Mouse (Mus musculus): Measurements from ENCODE around the gene Fut4. TPM values are rescaled to one million over a fixed set of nuclear protein-coding genes. Genes with fewer than 3 reads are reported as not detected.

The Fut4 gene
- polyA plus RNA-seq (2012; ENCODE audit: insufficient read depth, insufficient read length, missing spikeins) = 2.4 and 3.0 TPM in 2 replicates

DNA sequence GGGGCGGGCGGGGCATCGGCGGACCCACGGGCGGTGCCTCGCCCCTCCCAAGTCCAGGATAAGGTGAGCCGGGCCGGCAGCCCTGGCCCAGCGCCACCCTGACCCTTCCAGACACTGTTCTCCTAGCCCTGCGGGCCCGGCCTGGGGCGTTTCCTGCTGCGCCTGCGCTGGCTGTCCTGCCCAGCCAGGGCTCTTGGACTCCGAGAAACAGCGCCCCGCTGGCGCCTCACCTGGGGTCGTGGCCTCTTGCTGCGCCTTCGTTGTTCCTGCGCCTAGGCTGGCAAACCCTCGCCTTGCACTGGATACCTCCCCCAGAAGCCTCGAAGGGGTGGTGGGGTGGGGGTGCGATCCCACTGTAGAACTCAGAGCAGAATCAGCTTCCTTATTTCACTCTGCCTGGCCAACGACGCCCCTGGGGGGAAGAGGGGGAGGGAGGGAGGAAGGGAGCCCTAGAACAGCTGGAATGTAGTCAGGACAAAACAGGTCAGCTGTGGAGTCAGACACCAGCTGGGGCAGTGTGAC, at the start of gene Fut4:
Fut4 (minus strand) TSS at position 393 of the 522 bp plus-strand sequence.
- TF ChIP-seq POLR2A (IDR thresholded peaks at IDR 0.05; ENCODE audit: borderline replicate concordance, low read depth, low read length) = no peak
- TF ChIP-seq CTCF (IDR thresholded peaks at IDR 0.05; ENCODE audit: low read depth, low read length) = no peak
- Histone ChIP-seq H3K4me1 (ENCODE audit: control insufficient read depth, insufficient read depth, low read length) (peaks cover 3% of the 10 kb centered on the region), H3K4me3 (ENCODE audit: insufficient read depth, low read length) (peak within 1 kb of the TSS; percentile 67), H3K27ac (ENCODE audit: insufficient read depth, low read depth, low read length) (no peak within 1 kb of the TSS)

DNA sequence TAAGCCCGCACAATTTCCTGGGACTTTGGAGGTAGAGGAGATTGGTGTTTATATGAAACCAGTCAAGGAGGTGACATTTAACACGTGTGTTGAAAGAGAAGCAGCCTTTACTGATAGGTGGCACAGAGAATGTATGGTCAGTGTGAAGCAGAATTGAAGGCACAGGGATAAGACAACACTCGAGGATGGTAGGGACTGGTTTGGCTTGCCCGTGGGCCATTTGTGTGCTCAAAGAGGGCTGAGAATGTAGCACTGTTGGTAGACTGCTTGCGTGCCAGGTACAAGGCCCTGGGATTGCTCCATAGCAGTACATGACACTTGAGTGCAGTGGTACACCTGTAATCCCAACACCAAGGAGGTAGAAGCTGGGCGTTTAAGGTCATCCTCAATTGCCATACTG, 35.2 kb upstream of the Fut4 start:
- H3K4me3 ChIP-seq (ENCODE audit: insufficient read depth, low read length) = no peak overlapping the region
- H3K27ac ChIP-seq (ENCODE audit: insufficient read depth, low read depth, low read length) = no peak overlapping the region
- H3K4me1 ChIP-seq (ENCODE audit: control insufficient read depth, insufficient read depth, low read length) = peaks cover 4% of the 10 kb centered on the region
- no peak for TF ChIP-seq CTCF (IDR thresholded peaks at IDR 0.05; ENCODE audit: low read depth, low read length)
- no peak for TF ChIP-seq POLR2A (IDR thresholded peaks at IDR 0.05; ENCODE audit: borderline replicate concordance, low read depth, low read length)

DNA sequence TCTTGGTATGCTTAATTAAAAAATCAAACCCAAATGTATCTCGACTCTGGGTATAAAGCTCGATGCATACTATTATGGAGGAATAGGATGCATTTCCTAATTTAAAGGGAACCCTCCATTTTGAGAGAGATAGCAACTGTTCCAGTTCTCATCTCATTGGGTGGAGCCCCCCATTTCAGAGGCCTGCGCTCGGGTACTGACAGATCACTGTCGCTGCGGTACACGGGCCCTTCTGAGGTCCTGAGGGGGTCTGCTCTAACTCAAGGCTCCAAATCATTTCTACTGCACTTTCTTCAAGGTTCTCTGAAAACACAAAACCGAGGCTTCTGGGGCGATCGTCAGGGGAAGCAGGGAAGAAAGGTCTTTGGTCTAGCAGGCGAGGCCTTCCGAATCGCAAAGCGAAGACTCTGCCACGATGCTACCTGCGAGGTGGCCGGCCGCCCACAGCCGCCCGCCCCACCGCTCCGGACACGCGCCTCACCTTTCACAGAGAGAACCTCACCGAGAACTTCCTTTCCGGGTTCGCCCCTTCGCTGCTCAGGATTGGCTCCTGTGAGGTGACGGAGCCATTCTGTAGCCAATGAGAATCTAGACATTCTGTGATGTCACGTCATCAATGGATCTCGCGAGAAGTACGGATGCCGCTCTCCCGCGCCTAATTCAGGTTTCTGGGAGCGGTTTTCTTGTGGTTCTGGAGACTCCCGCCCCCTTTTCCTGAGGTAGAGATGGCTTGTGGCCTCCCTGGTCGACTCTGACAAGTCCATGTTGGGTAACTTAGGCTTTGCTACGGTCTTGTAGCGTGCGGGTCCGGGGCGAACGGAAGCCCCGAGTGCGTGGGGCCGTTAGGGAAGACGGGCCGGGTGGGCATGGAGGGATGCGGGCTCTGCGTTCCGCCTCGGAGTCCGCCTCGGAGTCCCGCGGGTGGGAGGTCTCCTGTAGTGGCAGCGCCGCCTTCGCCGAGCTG, 32.1 kb upstream of the Fut4 start, which contains the start of the genes Mre11a and Ankrd49:
Mre11a (plus strand) TSS at position 616 of the 964 bp plus-strand sequence.
Ankrd49 (minus strand) TSS at position 818 of the 964 bp plus-strand sequence.
- TF ChIP-seq CTCF (IDR thresholded peaks at IDR 0.05; ENCODE audit: low read depth, low read length) = no peak
- TF ChIP-seq POLR2A (IDR thresholded peaks at IDR 0.05; ENCODE audit: borderline replicate concordance, low read depth, low read length) = no peak
- H3K27ac ChIP-seq (ENCODE audit: insufficient read depth, low read depth, low read length) = peak within 1 kb of the TSS; percentile 91
- peaks cover 4% of the 10 kb centered on the region for H3K4me1 ChIP-seq (ENCODE audit: control insufficient read depth, insufficient read depth, low read length)
- H3K4me3 ChIP-seq (ENCODE audit: insufficient read depth, low read length) = peak within 1 kb of the TSS; percentile 100

DNA sequence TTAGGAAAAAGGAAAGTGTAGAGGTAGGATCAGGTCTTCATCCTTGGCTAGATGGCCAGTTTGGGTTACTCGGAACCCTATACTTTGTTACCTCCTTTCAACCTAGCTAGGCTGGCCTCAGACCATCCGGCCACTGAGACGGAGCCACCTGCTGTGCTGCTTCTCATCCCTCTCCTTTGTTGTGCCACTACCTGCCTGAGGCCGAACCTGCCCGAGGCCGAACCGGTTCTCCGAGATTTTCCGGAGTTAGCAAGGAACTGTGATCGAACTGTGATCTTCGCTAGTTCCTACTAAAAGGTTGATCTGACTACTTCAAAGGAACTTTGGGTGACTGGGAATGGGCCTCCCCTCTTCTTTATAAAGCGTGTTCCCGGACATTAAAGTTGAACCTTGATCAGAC, 26.1 kb upstream of the Fut4 start:
- Histone ChIP-seq H3K4me1 (ENCODE audit: control insufficient read depth, insufficient read depth, low read length) (no peaks in the 10 kb centered on the region), H3K27ac (ENCODE audit: insufficient read depth, low read depth, low read length) (no peak overlapping the region), H3K4me3 (ENCODE audit: insufficient read depth, low read length) (no peak overlapping the region)
- no peak for TF ChIP-seq POLR2A (IDR thresholded peaks at IDR 0.05; ENCODE audit: borderline replicate concordance, low read depth, low read length)
- no peak for TF ChIP-seq CTCF (IDR thresholded peaks at IDR 0.05; ENCODE audit: low read depth, low read length)

DNA sequence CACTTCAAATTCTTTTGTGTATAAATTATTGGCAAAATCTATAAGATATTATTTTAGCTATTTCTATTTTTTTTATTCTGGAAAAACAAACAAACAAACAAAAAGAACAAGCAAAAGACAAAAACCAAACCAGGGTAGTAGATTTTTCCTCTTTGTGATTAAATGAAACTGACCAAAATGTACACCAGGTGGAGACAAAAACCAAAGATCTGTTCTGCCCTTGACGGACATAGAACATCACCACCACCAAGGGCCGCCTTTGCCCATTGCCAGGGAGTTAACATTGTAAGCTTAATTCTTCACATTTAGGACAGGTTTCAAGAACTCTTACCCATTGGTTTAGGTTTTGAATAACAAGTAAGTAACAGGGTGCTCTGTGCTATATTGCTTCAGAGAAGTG, 21.6 kb upstream of the Fut4 start:
- Histone ChIP-seq H3K4me3 (ENCODE audit: insufficient read depth, low read length) (no peak overlapping the region), H3K27ac (ENCODE audit: insufficient read depth, low read depth, low read length) (no peak overlapping the region), H3K4me1 (ENCODE audit: control insufficient read depth, insufficient read depth, low read length) (peaks cover 5% of the 10 kb centered on the region)
- TF ChIP-seq CTCF (IDR thresholded peaks at IDR 0.05; ENCODE audit: low read depth, low read length) = no peak
- no peak for TF ChIP-seq POLR2A (IDR thresholded peaks at IDR 0.05; ENCODE audit: borderline replicate concordance, low read depth, low read length)

DNA sequence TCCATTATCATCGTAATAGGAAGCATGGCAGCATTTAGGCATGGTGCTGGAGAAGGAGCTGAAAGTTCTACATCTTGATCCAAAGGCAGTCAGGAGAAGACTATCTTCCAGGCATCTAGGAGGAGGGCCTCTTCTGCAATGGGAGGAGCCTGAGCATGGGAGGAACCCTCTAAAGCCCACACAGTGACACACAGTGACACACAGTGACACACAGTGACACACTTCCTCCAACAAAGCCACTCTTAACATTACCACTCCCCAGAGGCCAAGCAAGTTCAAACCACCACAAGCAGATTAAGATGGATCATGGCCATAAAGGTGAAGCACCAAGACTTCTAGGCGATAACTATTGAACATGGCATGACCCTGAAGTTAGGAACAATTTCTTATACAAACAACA, 19.9 kb upstream of the Fut4 start:
- no peak overlapping the region for H3K27ac ChIP-seq (ENCODE audit: insufficient read depth, low read depth, low read length)
- peaks cover 7% of the 10 kb centered on the region for H3K4me1 ChIP-seq (ENCODE audit: control insufficient read depth, insufficient read depth, low read length)
- TF ChIP-seq POLR2A (IDR thresholded peaks at IDR 0.05; ENCODE audit: borderline replicate concordance, low read depth, low read length) (no peak), CTCF (IDR thresholded peaks at IDR 0.05; ENCODE audit: low read depth, low read length) (no peak)
- no peak overlapping the region for H3K4me3 ChIP-seq (ENCODE audit: insufficient read depth, low read length)

DNA sequence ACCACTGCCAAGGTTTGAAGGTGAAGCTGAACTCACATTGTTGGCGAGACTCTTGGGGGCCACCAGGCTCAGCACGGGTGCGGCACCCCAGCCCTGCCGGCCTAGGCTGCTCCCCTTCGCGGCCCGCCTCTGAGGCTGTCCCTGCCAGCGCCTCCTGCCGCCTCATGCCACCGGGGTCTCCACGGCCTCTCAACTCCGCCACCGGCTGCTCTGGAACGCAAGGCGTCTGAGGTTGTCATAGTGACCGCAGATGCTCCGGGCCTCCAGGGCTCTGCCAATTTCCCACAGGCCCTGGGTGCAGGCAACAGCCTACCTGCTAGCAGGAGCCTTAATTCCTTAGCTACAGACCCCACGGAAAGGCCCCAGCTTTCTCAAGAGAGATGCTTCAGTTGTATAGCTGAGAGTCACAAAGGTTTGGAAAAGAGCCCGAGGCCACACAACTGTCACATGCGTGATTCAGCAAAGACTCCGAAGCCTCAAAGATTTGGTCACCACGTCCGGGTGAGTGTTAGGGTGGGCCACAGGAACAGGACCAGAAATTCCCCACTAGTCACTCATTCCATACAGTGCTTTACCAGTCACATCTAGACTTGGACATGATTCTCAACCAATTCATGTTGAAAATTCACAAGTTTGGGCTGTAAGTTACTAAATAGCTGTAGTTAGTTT, 18.7 kb upstream of the Fut4 start, which contains the start of gene 1700012B09Rik:
1700012B09Rik (minus strand) TSS at position 228 of the 669 bp plus-strand sequence.
- H3K27ac ChIP-seq (ENCODE audit: insufficient read depth, low read depth, low read length) = no peak within 1 kb of the TSS
- TF ChIP-seq CTCF (IDR thresholded peaks at IDR 0.05; ENCODE audit: low read depth, low read length) (no peak), POLR2A (IDR thresholded peaks at IDR 0.05; ENCODE audit: borderline replicate concordance, low read depth, low read length) (no peak)
- no peak within 1 kb of the TSS for H3K4me3 ChIP-seq (ENCODE audit: insufficient read depth, low read length)
- H3K4me1 ChIP-seq (ENCODE audit: control insufficient read depth, insufficient read depth, low read length) = peaks cover 7% of the 10 kb centered on the region

DNA sequence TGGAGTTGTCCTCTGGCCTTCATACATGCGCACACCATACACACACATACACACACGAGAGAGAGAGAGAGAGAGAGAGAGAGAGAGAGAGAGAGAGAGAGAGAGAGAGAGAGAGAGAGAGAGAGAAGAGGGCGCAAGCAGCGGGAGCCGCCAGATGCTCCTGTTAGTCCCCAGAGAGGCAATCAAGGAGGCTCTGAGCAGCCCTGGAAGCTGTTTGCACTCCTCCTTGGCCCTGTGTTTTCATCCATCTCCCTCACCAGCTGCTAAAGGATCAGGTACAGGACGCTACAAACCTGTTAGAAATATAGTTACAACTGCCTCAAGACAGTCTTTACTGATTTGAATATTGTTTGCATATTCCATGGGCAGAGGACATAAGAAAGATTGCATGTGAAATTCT, 17.6 kb upstream of the Fut4 start:
- Histone ChIP-seq H3K4me1 (ENCODE audit: control insufficient read depth, insufficient read depth, low read length) (peaks cover 7% of the 10 kb centered on the region), H3K27ac (ENCODE audit: insufficient read depth, low read depth, low read length) (no peak overlapping the region), H3K4me3 (ENCODE audit: insufficient read depth, low read length) (no peak overlapping the region)
- TF ChIP-seq CTCF (IDR thresholded peaks at IDR 0.05; ENCODE audit: low read depth, low read length) (no peak), POLR2A (IDR thresholded peaks at IDR 0.05; ENCODE audit: borderline replicate concordance, low read depth, low read length) (no peak)

DNA sequence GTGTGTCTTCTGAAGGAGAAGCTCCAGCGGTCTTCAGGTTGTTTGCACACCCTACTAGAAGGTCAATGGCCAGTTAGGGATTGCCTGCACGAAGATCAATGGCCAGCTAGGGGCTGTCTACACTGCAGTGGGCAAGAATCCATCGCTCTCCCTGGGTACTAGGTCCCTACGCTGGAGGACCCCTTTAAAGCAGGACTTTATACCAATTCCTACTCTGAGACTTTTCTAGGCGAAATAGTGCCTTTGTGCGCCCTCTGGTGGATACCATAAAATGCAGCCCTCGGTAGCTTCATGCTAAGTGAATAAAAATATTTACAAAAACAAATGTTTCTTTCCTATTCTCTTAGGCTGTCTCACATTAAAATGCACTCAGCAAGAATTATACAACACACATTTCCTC, 12.6 kb upstream of the Fut4 start:
- Histone ChIP-seq H3K4me1 (ENCODE audit: control insufficient read depth, insufficient read depth, low read length) (peaks cover 7% of the 10 kb centered on the region), H3K27ac (ENCODE audit: insufficient read depth, low read depth, low read length) (no peak overlapping the region), H3K4me3 (ENCODE audit: insufficient read depth, low read length) (no peak overlapping the region)
- TF ChIP-seq POLR2A (IDR thresholded peaks at IDR 0.05; ENCODE audit: borderline replicate concordance, low read depth, low read length) = no peak
- no peak for TF ChIP-seq CTCF (IDR thresholded peaks at IDR 0.05; ENCODE audit: low read depth, low read length)
